Mouse (Mus musculus): Measurements from ENCODE around the gene Trpv4. TPM values are rescaled to one million over a fixed set of nuclear protein-coding genes. Genes with fewer than 3 reads are reported as not detected.

Gene Trpv4
- polyA plus RNA-seq, 1 experiment from 2014 or later = 1.1 TPM

DNA sequence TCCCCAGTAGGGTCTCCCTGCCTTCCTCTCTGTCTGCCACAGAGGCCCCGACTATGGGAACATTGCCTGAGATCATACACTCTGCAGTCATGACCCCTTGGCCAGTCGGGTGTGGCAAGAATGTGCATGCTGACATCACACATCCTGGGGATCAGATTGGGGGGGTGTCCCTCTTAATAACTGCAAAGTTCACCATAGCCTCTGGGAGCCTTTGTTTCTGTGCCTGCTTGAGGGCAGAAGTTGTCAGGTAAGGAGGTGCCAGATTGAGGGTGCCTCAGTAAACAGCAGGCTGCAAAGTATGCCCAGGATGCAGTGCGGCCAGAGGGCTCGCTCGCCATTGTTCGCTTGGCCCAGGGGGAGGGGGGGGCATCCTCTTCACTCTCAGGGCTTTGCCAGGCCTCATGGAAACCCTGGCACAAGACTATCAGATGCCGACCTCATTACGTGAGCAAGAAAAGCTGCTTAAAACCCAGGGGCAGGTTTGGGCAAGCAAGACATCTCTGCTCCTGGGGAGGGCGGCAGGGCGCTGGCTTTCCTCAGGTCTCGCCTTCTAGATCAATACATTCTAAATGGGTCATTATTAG lies 9.4 kb downstream of the Trpv4 start:
- no peak overlapping the region for H3K27ac ChIP-seq (replicated peaks; ENCODE audit: low read depth, low read length)
- no peak overlapping the region for H3K4me2 ChIP-seq (ENCODE audit: low read depth, low read length)
- H3K9me3 ChIP-seq (replicated peaks; ENCODE audit: control insufficient read depth, low read length) = no peaks in the 10 kb centered on the region
- no peaks in the 10 kb centered on the region for H3K27me3 ChIP-seq (ENCODE audit: control insufficient read depth, insufficient read depth, low read length)
- no peak overlapping the region for H3K9ac ChIP-seq (replicated peaks; ENCODE audit: low read length)
- 69% methylated on average over 11 of the region's 11 CpGs for WGBS
- no peaks in the 10 kb centered on the region for H3K36me3 ChIP-seq (replicated peaks; ENCODE audit: control insufficient read depth, insufficient read depth, low read depth, low read length)
- H3K4me3 ChIP-seq (ENCODE audit: low read depth, low read length) = no peak overlapping the region
- H3K4me1 ChIP-seq (ENCODE audit: control insufficient read depth, insufficient read depth, low read length) = no peaks in the 10 kb centered on the region; the same call in 1 of the 2 replicates
- ATAC-seq (replicated peaks; ENCODE audit: insufficient number of reproducible peaks, low FRiP score, low TSS enrichment, low read depth) = no peak
- DNase-seq (ENCODE audit: low spot score) = no peak

DNA sequence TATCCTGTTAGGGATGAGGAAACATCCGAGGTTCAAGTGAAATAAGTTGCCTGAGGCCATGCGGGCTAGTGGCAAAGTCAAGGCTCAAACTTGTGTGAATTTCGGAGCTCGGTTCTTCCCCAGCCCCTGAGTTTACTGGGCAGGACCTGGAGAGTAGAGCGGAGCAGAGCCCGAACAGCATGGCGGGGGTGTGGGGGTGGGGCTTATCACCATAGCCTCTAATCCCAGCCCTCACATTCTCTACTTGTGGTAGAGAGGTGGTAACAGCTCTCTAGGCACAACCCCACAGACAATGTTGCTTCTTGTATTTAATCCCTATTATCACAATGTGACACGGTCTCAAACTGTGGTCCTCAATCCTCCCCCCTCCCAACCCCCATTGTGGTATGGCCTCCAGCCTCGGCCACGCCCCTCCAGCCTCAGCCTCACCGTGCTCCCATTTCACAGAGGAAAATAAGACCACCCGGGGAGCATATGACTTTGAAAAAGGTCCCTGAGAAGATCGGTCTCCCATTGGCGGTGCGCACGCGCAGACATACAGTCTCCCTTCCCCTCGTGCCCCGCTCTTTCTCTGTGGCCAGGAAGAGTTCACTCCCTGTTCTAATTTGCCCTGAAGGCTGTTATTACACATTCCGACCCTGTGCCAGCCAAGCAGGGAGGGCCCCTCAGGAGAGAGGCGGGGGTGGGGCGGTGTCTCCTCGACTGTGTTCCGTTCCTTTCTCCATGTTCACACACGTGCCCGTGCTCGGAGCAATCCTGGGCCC lies 10.8 kb downstream of the Trpv4 start:
- DNase-seq (ENCODE audit: low spot score) (peak; percentile 80), ATAC-seq (replicated peaks; ENCODE audit: insufficient number of reproducible peaks, low FRiP score, low TSS enrichment, low read depth) (peak; percentile 64)
- Histone ChIP-seq H3K27me3 (ENCODE audit: control insufficient read depth, insufficient read depth, low read length) (no peaks in the 10 kb centered on the region), H3K4me1 (ENCODE audit: control insufficient read depth, insufficient read depth, low read length) (no peaks in the 10 kb centered on the region; the same call in 1 of the 2 replicates), H3K9ac (replicated peaks; ENCODE audit: low read length) (peak overlapping the region; percentile 50), H3K9me3 (replicated peaks; ENCODE audit: control insufficient read depth, low read length) (no peaks in the 10 kb centered on the region), H3K4me3 (ENCODE audit: low read depth, low read length) (peak overlapping the region; percentile 21), H3K27ac (replicated peaks; ENCODE audit: low read depth, low read length) (no peak overlapping the region), H3K36me3 (replicated peaks; ENCODE audit: control insufficient read depth, insufficient read depth, low read depth, low read length) (no peaks in the 10 kb centered on the region), H3K4me2 (ENCODE audit: low read depth, low read length) (peak overlapping the region; percentile 52)
- WGBS = under 1% methylated on average over 27 of the region's 27 CpGs

DNA sequence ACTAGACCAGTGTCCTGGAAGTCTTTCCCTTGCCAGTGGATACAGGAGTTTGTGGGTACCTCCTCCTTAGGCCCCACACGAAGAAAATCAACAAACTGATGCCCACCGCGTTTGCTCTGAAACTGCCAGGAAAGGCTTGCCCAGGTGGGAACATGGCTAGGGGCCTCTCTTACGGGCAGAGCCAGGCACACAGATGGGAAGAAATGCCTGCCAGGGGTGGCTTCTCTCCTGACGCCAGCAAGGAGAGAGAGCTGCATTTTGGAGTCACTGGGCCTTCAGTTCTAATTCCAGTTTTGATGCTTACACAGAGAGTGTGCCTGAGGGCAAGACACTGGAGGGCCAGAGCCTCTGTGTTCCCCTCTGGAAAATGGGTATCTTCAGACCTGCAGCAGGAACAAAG lies 12.3 kb downstream of the Trpv4 start:
- no peak for ATAC-seq (replicated peaks; ENCODE audit: insufficient number of reproducible peaks, low FRiP score, low TSS enrichment, low read depth)
- DNase-seq (ENCODE audit: low spot score) = no peak
- Histone ChIP-seq H3K4me2 (ENCODE audit: low read depth, low read length) (no peak overlapping the region), H3K4me3 (ENCODE audit: low read depth, low read length) (no peak overlapping the region), H3K4me1 (ENCODE audit: control insufficient read depth, insufficient read depth, low read length) (no peaks in the 10 kb centered on the region; the same call in 1 of the 2 replicates), H3K36me3 (replicated peaks; ENCODE audit: control insufficient read depth, insufficient read depth, low read depth, low read length) (no peaks in the 10 kb centered on the region), H3K27ac (replicated peaks; ENCODE audit: low read depth, low read length) (no peak overlapping the region), H3K9me3 (replicated peaks; ENCODE audit: control insufficient read depth, low read length) (no peaks in the 10 kb centered on the region), H3K27me3 (ENCODE audit: control insufficient read depth, insufficient read depth, low read length) (no peaks in the 10 kb centered on the region), H3K9ac (replicated peaks; ENCODE audit: low read length) (no peak overlapping the region)
- WGBS = 78% methylated on average over 5 of the region's 5 CpGs

DNA sequence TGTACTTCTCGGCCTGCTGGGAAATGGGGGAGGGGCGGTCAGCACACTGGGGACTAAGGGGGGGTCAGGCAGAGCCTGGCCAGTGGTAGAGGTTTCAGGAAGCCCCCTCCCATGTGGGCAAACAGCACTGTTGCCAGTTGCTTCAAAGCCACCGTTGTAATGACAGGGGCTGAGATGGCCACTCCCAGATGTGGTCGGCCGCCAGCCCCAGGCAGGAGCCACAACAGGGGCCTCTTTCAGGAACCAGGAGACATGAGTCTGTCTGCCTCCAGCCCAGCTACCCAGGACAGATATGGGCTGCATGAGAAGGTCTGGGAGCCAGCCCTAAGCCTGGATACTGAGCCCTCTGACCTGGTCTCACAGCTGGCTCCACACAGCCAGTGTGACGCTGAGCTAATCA lies 13.3 kb downstream of the Trpv4 start:
- H3K9me3 ChIP-seq (replicated peaks; ENCODE audit: control insufficient read depth, low read length) = no peaks in the 10 kb centered on the region
- 21% methylated on average over 6 of the region's 6 CpGs for WGBS
- no peaks in the 10 kb centered on the region for H3K27me3 ChIP-seq (ENCODE audit: control insufficient read depth, insufficient read depth, low read length)
- no peak overlapping the region for H3K4me3 ChIP-seq (ENCODE audit: low read depth, low read length)
- ATAC-seq (replicated peaks; ENCODE audit: insufficient number of reproducible peaks, low FRiP score, low TSS enrichment, low read depth) = no peak
- no peak overlapping the region for H3K27ac ChIP-seq (replicated peaks; ENCODE audit: low read depth, low read length)
- H3K9ac ChIP-seq (replicated peaks; ENCODE audit: low read length) = 0 out of 2 replicates have a peak overlapping the region, but pooled peaks have one; percentile 6
- DNase-seq (ENCODE audit: low spot score) = no peak
- H3K4me2 ChIP-seq (ENCODE audit: low read depth, low read length) = no peak overlapping the region
- H3K36me3 ChIP-seq (replicated peaks; ENCODE audit: control insufficient read depth, insufficient read depth, low read depth, low read length) = no peaks in the 10 kb centered on the region
- H3K4me1 ChIP-seq (ENCODE audit: control insufficient read depth, insufficient read depth, low read length) = no peaks in the 10 kb centered on the region

DNA sequence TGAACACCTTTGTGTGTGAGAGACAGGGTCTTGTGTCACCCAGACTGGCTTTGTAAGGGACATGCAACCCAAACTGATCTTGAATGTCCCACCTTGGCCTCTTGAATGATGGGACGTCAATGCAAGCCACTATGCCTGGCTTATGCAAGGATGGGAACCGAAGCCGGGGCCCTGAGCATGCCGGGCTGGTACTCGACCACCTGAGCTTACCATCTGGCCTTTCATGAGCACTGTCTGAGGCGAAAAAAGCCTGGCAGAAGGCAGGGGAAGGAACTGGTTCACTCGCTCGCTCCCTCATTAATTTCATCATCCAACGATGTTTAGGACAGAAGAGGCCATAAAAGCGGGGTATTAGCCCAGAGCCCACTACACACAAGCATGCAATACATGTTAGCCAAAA lies 17.4 kb downstream of the Trpv4 start:
- no peaks in the 10 kb centered on the region for H3K36me3 ChIP-seq (replicated peaks; ENCODE audit: control insufficient read depth, insufficient read depth, low read depth, low read length)
- H3K9ac ChIP-seq (replicated peaks; ENCODE audit: low read length) = no peak overlapping the region
- DNase-seq (ENCODE audit: low spot score) = no peak
- no peak overlapping the region for H3K4me2 ChIP-seq (ENCODE audit: low read depth, low read length)
- H3K9me3 ChIP-seq (replicated peaks; ENCODE audit: control insufficient read depth, low read length) = no peaks in the 10 kb centered on the region
- H3K27ac ChIP-seq (replicated peaks; ENCODE audit: low read depth, low read length) = no peak overlapping the region
- ATAC-seq (replicated peaks; ENCODE audit: insufficient number of reproducible peaks, low FRiP score, low TSS enrichment, low read depth) = no peak
- no peaks in the 10 kb centered on the region for H3K27me3 ChIP-seq (ENCODE audit: control insufficient read depth, insufficient read depth, low read length)
- no peak overlapping the region for H3K4me3 ChIP-seq (ENCODE audit: low read depth, low read length)
- WGBS = 82% methylated on average over 10 of the region's 10 CpGs
- H3K4me1 ChIP-seq (ENCODE audit: control insufficient read depth, insufficient read depth, low read length) = peaks cover 5% of the 10 kb centered on the region; the same call in 1 of the 2 replicates

DNA sequence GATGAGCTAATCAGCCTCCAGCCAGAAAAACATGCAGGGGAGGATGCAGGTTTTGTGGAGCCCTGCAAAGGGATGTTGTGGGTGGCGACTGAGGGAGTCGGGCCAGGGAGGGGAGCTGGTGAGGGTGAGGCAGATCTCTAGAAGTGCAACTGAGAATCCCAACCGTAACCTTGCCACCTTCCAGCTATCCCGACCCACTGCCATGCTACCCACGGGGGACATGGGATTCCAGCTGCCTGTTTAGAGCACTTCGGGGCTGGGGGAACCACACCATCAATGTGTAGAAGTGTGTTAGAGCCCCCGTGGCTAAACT lies 18.6 kb downstream of the Trpv4 start:
- ATAC-seq (replicated peaks; ENCODE audit: insufficient number of reproducible peaks, low FRiP score, low TSS enrichment, low read depth) = 0 out of 2 replicates have a peak, but pooled peaks have one; percentile 20

DNA sequence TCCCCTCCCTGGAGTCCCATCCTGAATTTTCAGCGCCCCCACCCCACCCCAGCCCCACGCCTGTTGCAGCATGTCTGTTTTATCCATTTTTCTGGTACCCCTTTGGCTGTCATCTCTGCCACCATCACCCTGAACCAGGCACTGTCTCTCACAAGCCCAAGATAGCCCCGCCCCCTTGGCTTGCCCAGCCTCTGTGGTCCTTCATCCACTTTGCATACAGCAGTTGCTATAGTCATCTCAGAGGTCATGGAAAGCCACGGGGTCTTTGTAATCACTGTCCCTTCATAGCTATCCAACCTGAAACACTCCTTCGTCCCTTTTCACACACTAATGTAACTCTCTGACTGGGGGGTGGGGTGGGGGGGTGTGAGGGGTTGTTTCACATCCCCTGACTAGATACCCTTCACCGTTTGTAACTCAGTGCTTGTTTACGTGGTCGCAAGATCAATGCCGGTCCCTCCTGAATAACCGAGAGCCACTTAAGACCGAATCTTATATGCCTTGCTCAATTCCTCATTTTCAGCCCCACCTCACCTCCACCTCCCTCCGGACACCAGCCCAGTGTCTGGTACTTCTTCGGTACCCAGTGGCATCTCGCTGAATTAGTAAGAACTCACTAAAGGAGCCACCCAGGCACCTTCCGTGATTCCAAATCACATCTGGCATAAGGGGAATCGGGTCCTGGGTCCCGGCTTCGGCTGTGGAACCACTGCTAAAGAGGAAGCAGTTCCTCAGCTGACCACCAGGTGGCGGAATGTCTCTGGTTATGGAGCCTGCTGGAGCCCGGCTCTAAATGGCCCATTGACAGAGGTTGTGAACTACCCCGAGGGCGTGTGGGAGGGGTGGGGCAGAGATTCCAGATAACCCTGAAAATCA lies 19.2 kb downstream of the Trpv4 start:
- Histone ChIP-seq H3K4me3 (ENCODE audit: low read depth, low read length) (no peak overlapping the region), H3K9me3 (replicated peaks; ENCODE audit: control insufficient read depth, low read length) (no peaks in the 10 kb centered on the region), H3K27me3 (ENCODE audit: control insufficient read depth, insufficient read depth, low read length) (no peaks in the 10 kb centered on the region), H3K4me2 (ENCODE audit: low read depth, low read length) (peak overlapping the region; percentile 29), H3K36me3 (replicated peaks; ENCODE audit: control insufficient read depth, insufficient read depth, low read depth, low read length) (no peaks in the 10 kb centered on the region), H3K9ac (replicated peaks; ENCODE audit: low read length) (peak overlapping the region; percentile 22; the same call in 1 of the 2 replicates), H3K27ac (replicated peaks; ENCODE audit: low read depth, low read length) (no peak overlapping the region), H3K4me1 (ENCODE audit: control insufficient read depth, insufficient read depth, low read length) (peaks cover 5% of the 10 kb centered on the region; the same call in 1 of the 2 replicates)
- WGBS = 16% methylated on average over 22 of the region's 22 CpGs
- ATAC-seq (replicated peaks; ENCODE audit: insufficient number of reproducible peaks, low FRiP score, low TSS enrichment, low read depth) (peak; percentile 53; the same call in 1 of the 2 replicates), DNase-seq (ENCODE audit: low spot score) (peak; percentile 95)

More for the DNA sequence above, 18.6 kb downstream of the Trpv4 start:
- no peaks in the 10 kb centered on the region for H3K27me3 ChIP-seq (ENCODE audit: control insufficient read depth, insufficient read depth, low read length)
- WGBS = 18% methylated on average over 7 of the region's 7 CpGs
- H3K9me3 ChIP-seq (replicated peaks; ENCODE audit: control insufficient read depth, low read length) = no peaks in the 10 kb centered on the region
- DNase-seq (ENCODE audit: low spot score) = no peak
- H3K4me1 ChIP-seq (ENCODE audit: control insufficient read depth, insufficient read depth, low read length) = peaks cover 5% of the 10 kb centered on the region; the same call in 1 of the 2 replicates
- H3K4me3 ChIP-seq (ENCODE audit: low read depth, low read length) = no peak overlapping the region
- 0 out of 2 replicates have a peak overlapping the region, but pooled peaks have one; percentile 22 for H3K9ac ChIP-seq (replicated peaks; ENCODE audit: low read length)
- no peak overlapping the region for H3K27ac ChIP-seq (replicated peaks; ENCODE audit: low read depth, low read length)
- H3K36me3 ChIP-seq (replicated peaks; ENCODE audit: control insufficient read depth, insufficient read depth, low read depth, low read length) = no peaks in the 10 kb centered on the region
- peak overlapping the region; percentile 29 for H3K4me2 ChIP-seq (ENCODE audit: low read depth, low read length)

Measured in embryonic facial prominence, embryonic 11.5 days (tissue).